ENCODE assay signal across 9 mouse cellular contexts in genomic region chr19:46506372-46506717, GRCm38 (mm10). TPM values are rescaled to one million over a fixed set of nuclear protein-coding genes. Genes with fewer than 3 reads are reported as not detected.
DNase-seq lines count a peak whose midpoint lies in the region; ATAC-seq and TF ChIP-seq lines count a peak whose summit lies in the region.
"Had no signal": no experiment of that assay in that cellular context is flagged by ENCODE, and none has a peak within 500 bp of the region (broad histone marks: within the 10 kb centered on the region; RNA-seq: fewer than 3 reads in every experiment).

No protein-coding gene starts in this region.

- no peak for TF ChIP-seq CTCF in heart, adult 2 months (IDR thresholded peaks at IDR 0.05)
- TF ChIP-seq CTCF in E14TG2a.4 (conservative IDR thresholded peaks at IDR 0.05; ENCODE audit: low read length): no peak
- TF ChIP-seq CTCF in forebrain, postnatal 0 days (IDR thresholded peaks at IDR 0.05; ENCODE audit: low read depth): no peak
- no peak for TF ChIP-seq CTCF in cerebellum, adult 2 months (IDR thresholded peaks at IDR 0.05; ENCODE audit: borderline replicate concordance, insufficient read depth, low read depth, low read length)

- H3K79me2 ChIP-seq in heart, adult 2 months (replicated peaks; ENCODE audit: control insufficient read depth, insufficient read depth, low read length): peaks cover 16% of the 10 kb centered on the region

- H3K27ac ChIP-seq in heart, adult 2 months: peak overlapping the region; percentile 99
- H3K27ac ChIP-seq in forebrain, postnatal 0 days (ENCODE audit: low read depth, low read length): no peak overlapping the region
- peak overlapping the region; percentile 97 for H3K27ac ChIP-seq in liver, embryonic 15.5 days (replicated peaks)
- no peak overlapping the region for H3K27ac ChIP-seq in cerebellum, adult 2 months (ENCODE audit: insufficient read depth, low read length)

- DNase-seq in heart, adult 2 months: no peak
- no peak for DNase-seq in heart, postnatal 10 days
- DNase-seq in forebrain, postnatal 0 days: no peak
- no peak for DNase-seq in cerebellum, adult 2 months
- no peak for DNase-seq in adrenal gland, adult 8-10 months
- DNase-seq: B cell, adult 2 months had no signal

- intact Hi-C loops in heart, adult 2 months (cut with DNase I): no loop called here
- intact Hi-C loops in heart, postnatal 10 days (cut with DNase I): loop anchor here (2.0 kb wide), 1 partner anchor 56 kb away; no protein-coding TSS in a partner anchor

- no peak for TF ChIP-seq EP300 in heart, adult 2 months (IDR thresholded peaks at IDR 0.05; ENCODE audit: insufficient read depth, low read depth, low read length)

- H3K4me2 ChIP-seq in forebrain, postnatal 0 days (ENCODE audit: low read depth): peak overlapping the region; percentile 93
- peak overlapping the region; percentile 99 for H3K4me2 ChIP-seq in liver, embryonic 15.5 days

- H3K4me3 ChIP-seq in heart, adult 2 months: peak overlapping the region; percentile 13; the same call in 1 of the 2 replicates
- peak overlapping the region; percentile 92 for H3K4me3 ChIP-seq in E14TG2a.4 (replicated peaks; ENCODE audit: low read length)
- peak overlapping the region; percentile 9; the same call in 1 of the 2 replicates for H3K4me3 ChIP-seq in forebrain, postnatal 0 days (ENCODE audit: low read depth, low read length)
- H3K4me3 ChIP-seq in liver, embryonic 15.5 days (replicated peaks): peak overlapping the region; percentile 85; the same call in 1 of the 2 replicates
- H3K4me3 ChIP-seq in cerebellum, adult 2 months (replicated peaks; ENCODE audit: insufficient read depth, low read depth, low read length): no peak overlapping the region

- peaks cover 49% of the 10 kb centered on the region for H3K4me1 ChIP-seq in heart, adult 2 months (ENCODE audit: control insufficient read depth, insufficient read depth, low read length)
- peaks cover 74% of the 10 kb centered on the region for H3K4me1 ChIP-seq in E14TG2a.4 (replicated peaks; ENCODE audit: low read depth, low read length)
- peaks cover 41% of the 10 kb centered on the region for H3K4me1 ChIP-seq in forebrain, postnatal 0 days (ENCODE audit: insufficient read depth)
- peaks cover 96% of the 10 kb centered on the region for H3K4me1 ChIP-seq in liver, embryonic 15.5 days (replicated peaks)
- peaks cover 36% of the 10 kb centered on the region for H3K4me1 ChIP-seq in cerebellum, adult 2 months (ENCODE audit: control insufficient read depth, insufficient read depth, low read length)

- peaks cover 52% of the 10 kb centered on the region for H3K36me3 ChIP-seq in heart, adult 2 months (ENCODE audit: control insufficient read depth, insufficient read depth, low read length)
- peaks cover 66% of the 10 kb centered on the region for H3K36me3 ChIP-seq in E14TG2a.4 (ENCODE audit: insufficient read depth, low read length)
- H3K36me3 ChIP-seq in forebrain, postnatal 0 days (ENCODE audit: insufficient read depth): peaks cover 18% of the 10 kb centered on the region; the same call in 1 of the 2 replicates
- H3K36me3 ChIP-seq in liver, embryonic 15.5 days (replicated peaks): peaks cover 59% of the 10 kb centered on the region

- TF ChIP-seq POLR2A in heart, adult 2 months (IDR thresholded peaks at IDR 0.05; ENCODE audit: insufficient read depth, low read depth, low read length): no peak
- no peak for TF ChIP-seq POLR2A in cerebellum, adult 2 months (IDR thresholded peaks at IDR 0.05; ENCODE audit: borderline replicate concordance, insufficient read depth, low read length)

- no peak for ATAC-seq in forebrain, postnatal 0 days
- ATAC-seq in liver, embryonic 15.5 days (ENCODE audit: insufficient read depth): no peak
- ATAC-seq in granulocyte monocyte progenitor cell, adult 5-6 weeks (replicated peaks; ENCODE audit: poor library complexity, severe bottlenecking): no peak

- H3K27me3 ChIP-seq in heart, adult 2 months (ENCODE audit: control insufficient read depth, insufficient read depth, low read length): no peaks in the 10 kb centered on the region
- no peaks in the 10 kb centered on the region for H3K27me3 ChIP-seq in E14TG2a.4 (ENCODE audit: insufficient read depth, low read length)
- H3K27me3 ChIP-seq in forebrain, postnatal 0 days (ENCODE audit: insufficient read depth, low read length): no peaks in the 10 kb centered on the region
- H3K27me3 ChIP-seq in liver, embryonic 15.5 days: no peaks in the 10 kb centered on the region
- H3K27me3 ChIP-seq in cerebellum, adult 2 months (ENCODE audit: control insufficient read depth, insufficient read depth, low read length): no peaks in the 10 kb centered on the region

- WGBS in heart, adult 2 months: 16% methylated on average over 3 of the region's 3 CpGs
- WGBS in forebrain, postnatal 0 days: 25% methylated on average over 3 of the region's 3 CpGs
- WGBS in liver, embryonic 15.5 days (ENCODE audit: insufficient replicate concordance): 45% methylated on average over 3 of the region's 3 CpGs
- 10% methylated on average over 3 of the region's 3 CpGs for WGBS in cerebellum, adult 2 months

- no peak overlapping the region for H3K9ac ChIP-seq in heart, adult 2 months (ENCODE audit: low read depth, low read length)
- no peak overlapping the region for H3K9ac ChIP-seq in forebrain, postnatal 0 days
- peak overlapping the region; percentile 91; the same call in 1 of the 2 replicates for H3K9ac ChIP-seq in liver, embryonic 15.5 days

- no peaks in the 10 kb centered on the region for H3K9me3 ChIP-seq in E14TG2a.4 (ENCODE audit: low read length)
- no peaks in the 10 kb centered on the region for H3K9me3 ChIP-seq in forebrain, postnatal 0 days (ENCODE audit: low read length)
- no peaks in the 10 kb centered on the region for H3K9me3 ChIP-seq in liver, embryonic 15.5 days (replicated peaks)

RNA-seq across cellular contexts. Expression of gene Trim8, which starts 4.8 kb away (rescaled TPM):
- 10 to 100 TPM; 39.2 to 39.8 TPM for total RNA-seq in heart, adult 2 months (2021)
- polyA plus RNA-seq in heart, adult 2 months (2012; rRNA removed): 17.2 and 24.1 TPM in 2 replicates
- total RNA-seq in heart, postnatal 10 days (2021): 10 to 100 TPM; 49.9 to 50.6 TPM
- total RNA-seq in forebrain, postnatal 0 days (2014; rRNA removed): 68.6 and 76.5 TPM in 2 replicates
- polyA plus RNA-seq in forebrain, postnatal 0 days (2015; fragmentation: Nextera tagmentation; extraction: Ambion mirVana): 25.9 and 28.2 TPM in 2 replicates
- polyA plus RNA-seq in liver, embryonic 15.5 days (2015; fragmentation: Nextera tagmentation; extraction: Ambion mirVana): 8.8 and 10.9 TPM in 2 replicates
- 10.9 and 13.9 TPM in 2 replicates for total RNA-seq in granulocyte monocyte progenitor cell, adult 5-6 weeks (2014; fragmentation: Nextera tagmentation)
- 12.2 and 13.6 TPM in 2 replicates for total RNA-seq in granulocyte monocyte progenitor cell, adult 5-6 weeks (2017)
- 40.3 and 43.4 TPM in 2 replicates for polyA plus RNA-seq in cerebellum, adult 2 months (2012; rRNA removed)
- total RNA-seq in adrenal gland, adult 8-10 months (2022): 10 to 100 TPM; 46.6 to 69.0 (median 59.4) TPM

Comparison
In these comparisons a context has a peak if more than half of its experiments do, and no peak if none do; other contexts are left out.
1. H3K27ac ChIP-seq: peak in heart, adult 2 months (single experiment) and liver, embryonic 15.5 days (single experiment); none in forebrain, postnatal 0 days (single experiment) and cerebellum, adult 2 months (single experiment).